Mouse (Mus musculus) heart, postnatal 36 days (tissue): ENCODE data around the gene Zscan4-ps2. TPM values are rescaled to one million over a fixed set of nuclear protein-coding genes. Genes with fewer than 3 reads are reported as not detected.
"Not testable (repeated sequence)": the region's sequence is repeated elsewhere in the genome, so short reads cannot be mapped to it uniquely, and the experiment has no call there.

Experiments
- DNase-seq, 2 experiments: peaks; one replicate each; pipeline ENCODE4 v3.0.0; 2021 to 2022
- intact Hi-C: fragments of 180-260 bp; cut with DNase I; formaldehyde crosslinking; loops from one replicate; pipeline ENCODE4 v1.15.1; 2025
- total RNA-seq, 2 experiments: library from RNA; stranded (reverse); gene quantifications; 2 replicates each; pipeline ENCODE4 v1.2.3; 2021

Zscan4-ps2 gene
- not detected for total RNA-seq

- intact Hi-C loops, DNase-seq: not testable (repeated sequence)
Observed at GRCm38 (mm10) chr7:11514010-11514409, at the start of gene Zscan4-ps2. Gene Zscan4-ps2, plus strand, starts transcription at chr7:11514310.

Other genes starting within 250 kb of the Zscan4-ps2 start
- gene Zscan4e, start 203.6 kb upstream of the Zscan4-ps2 start, total RNA-seq, result not detected
- gene Zscan4f, start 116.4 kb upstream of the Zscan4-ps2 start, total RNA-seq, result not detected
- gene Zscan4-ps3, start 95.0 kb downstream of the Zscan4-ps2 start, total RNA-seq, result not detected
- not detected for gene Vmn1r72, start 165.8 kb downstream of the Zscan4-ps2 start, total RNA-seq
- not detected for gene Vmn1r73, start 216.0 kb downstream of the Zscan4-ps2 start, total RNA-seq